Mouse (Mus musculus) adrenal gland, postnatal 25 days (tissue): ENCODE measurements around the gene Il16. TPM values are rescaled to one million over a fixed set of nuclear protein-coding genes. Genes with fewer than 3 reads are reported as not detected.
A peak's percentile ranks its signal among the peaks of the same experiment; 100 is the strongest.

ENCODE experiments used
- DNase-seq: peaks from one replicate; pipeline ENCODE4 v3.0.0; 2021; ENCODE audit warnings: mixed read lengths
- total RNA-seq: library from RNA; stranded (reverse); gene quantifications from 2 replicates; pipeline ENCODE4 v1.2.3, GENCODE M21; 2021

The Il16 gene
- total RNA-seq, 1 experiment from 2014 or later: 5.2 TPM

GRCm38 (mm10) chr7:83643581-83643980, 101.9 kb downstream of the Il16 start:
- DNase-seq: no peak

GRCm38 (mm10) chr7:83641163-83641562, 104.4 kb downstream of the Il16 start:
- DNase-seq: no peak

GRCm38 (mm10) chr7:83640581-83640980, 104.9 kb downstream of the Il16 start:
- no peak for DNase-seq

GRCm38 (mm10) chr7:83639084-83639483, 106.4 kb downstream of the Il16 start:
- no peak for DNase-seq

GRCm38 (mm10) chr7:83637781-83638583, 107.5 kb downstream of the Il16 start:
- DNase-seq: no peak

GRCm38 (mm10) chr7:83636425-83636824, 109.1 kb downstream of the Il16 start:
- DNase-seq: no peak

- no peak for DNase-seq
Measured at GRCm38 (mm10) chr7:83635726-83636125, 109.8 kb downstream of the Il16 start.

- DNase-seq: no peak
Measured at GRCm38 (mm10) chr7:83633856-83634255, 111.7 kb downstream of the Il16 start.

GRCm38 (mm10) chr7:83632682-83633120, 112.8 kb downstream of the Il16 start:
- DNase-seq: no peak

GRCm38 (mm10) chr7:83631828-83632681, 113.5 kb downstream of the Il16 start, which contains the start of gene Stard5:
Gene Stard5 (plus strand): TSS chr7:83631959.
- peak; percentile 93 for DNase-seq

GRCm38 (mm10) chr7:83631073-83631827, 114.3 kb downstream of the Il16 start:
- DNase-seq: no peak

GRCm38 (mm10) chr7:83627369-83627768, 118.2 kb downstream of the Il16 start:
- no peak for DNase-seq

GRCm38 (mm10) chr7:83626557-83627257, 118.8 kb downstream of the Il16 start:
- DNase-seq: no peak

- peak; percentile 54 for DNase-seq
Measured at GRCm38 (mm10) chr7:83624065-83624464, 121.5 kb downstream of the Il16 start.

GRCm38 (mm10) chr7:83622582-83622981, 122.9 kb downstream of the Il16 start:
- peak; percentile 32 for DNase-seq

GRCm38 (mm10) chr7:83618709-83619108, 126.8 kb downstream of the Il16 start:
- DNase-seq: no peak

GRCm38 (mm10) chr7:83616268-83616667, 129.3 kb downstream of the Il16 start:
- no peak for DNase-seq

GRCm38 (mm10) chr7:83615815-83616214, 129.7 kb downstream of the Il16 start:
- no peak for DNase-seq

- DNase-seq: no peak
Measured at GRCm38 (mm10) chr7:83615272-83615671, 130.3 kb downstream of the Il16 start.

- DNase-seq: no peak
Measured at GRCm38 (mm10) chr7:83611886-83612285, 133.6 kb downstream of the Il16 start.

- DNase-seq: no peak
Measured at GRCm38 (mm10) chr7:83609891-83610290, 135.6 kb downstream of the Il16 start.

- no peak for DNase-seq
Measured at GRCm38 (mm10) chr7:83606796-83607195, 138.7 kb downstream of the Il16 start.
